Mouse (Mus musculus) neural tube, embryonic 12.5 days (tissue): ENCODE measurements around the gene Tmem179b. TPM values are rescaled to one million over a fixed set of nuclear protein-coding genes. Genes with fewer than 3 reads are reported as not detected.
A peak's percentile ranks its signal among the peaks of the same experiment; 100 is the strongest.

ENCODE experiments used
- ATAC-seq: fragments of 200-750 bp; cut with Nextera tagmentation; 2 replicates; pipeline ENCODE4 v1.8.0; 2017; ENCODE audit warnings: low read depth, mild to moderate bottlenecking, moderate TSS enrichment, moderate library complexity; ENCODE audit not compliant: low FRiP score
- H3K27ac ChIP-seq: fragments of 300-500 bp; sonication (generic); 2 replicates; pipeline ENCODE4 v1.5.1; 2016
- H3K27me3 ChIP-seq: fragments of 300-500 bp; sonication (generic); replicated peaks from 2 replicates; pipeline ENCODE4 v1.6.1; 2016; ENCODE audit warnings: mild to moderate bottlenecking
- H3K36me3 ChIP-seq: fragments of 300-500 bp; sonication (generic); 2 replicates; pipeline ENCODE4 v1.6.1; 2016; ENCODE audit warnings: mild to moderate bottlenecking
- H3K4me1 ChIP-seq: fragments of 300-500 bp; sonication (generic); 2 replicates; pipeline ENCODE4 v1.6.1; 2016
- H3K4me2 ChIP-seq: fragments of 300-500 bp; sonication (generic); replicated peaks from 2 replicates; pipeline ENCODE4 v1.6.1; 2016; ENCODE audit warnings: mild to moderate bottlenecking
- H3K4me3 ChIP-seq: fragments of 300-500 bp; sonication (generic); 2 replicates; pipeline ENCODE4 v1.5.1; 2016
- H3K9ac ChIP-seq: fragments of 300-500 bp; sonication (generic); 2 replicates; pipeline ENCODE4 v1.6.1; 2016; ENCODE audit warnings: mild to moderate bottlenecking
- H3K9me3 ChIP-seq: fragments of 300-500 bp; sonication (generic); 2 replicates; pipeline ENCODE4 v1.6.1; 2016; ENCODE audit warnings: mild to moderate bottlenecking
- WGBS: fragments of 180-500 bp; shearing (Covaris S2); methylation state at CpG from one replicate; pipeline ENCODE4 v1.1.7; 2016; 5-methylcytosine and 5-hydroxymethylcytosine counted together
- polyA plus RNA-seq: library from polyadenylated mRNA; unstranded; fragments of >200 nt; fragmentation: Nextera tagmentation; extraction: Ambion mirVana; gene quantifications from 2 replicates; pipeline ENCODE4 v1.2.1, GENCODE M21; 2016

The Tmem179b gene
- polyA plus RNA-seq, 1 experiment from 2014 or later: 39.0 TPM

GRCm38 (mm10) chr19:8772996-8773395 is 1.3 kb downstream of the Tmem179b start:
- peaks cover 41% of the 10 kb centered on the region for H3K36me3 ChIP-seq
- WGBS: 85% methylated on average over 5 of the region's 5 CpGs
- no peak overlapping the region for H3K27ac ChIP-seq

GRCm38 (mm10) chr19:8770567-8771270 is 3.5 kb downstream of the Tmem179b start, which contains the start of gene Tmem223:
Gene Tmem223, plus strand, starts transcription at chr19:8770996.
- Histone ChIP-seq H3K9me3 (0 out of 2 replicates have a peak, but pooled peaks cover 2% of the 10 kb centered on the region), H3K4me1 (peaks cover 32% of the 10 kb centered on the region), H3K36me3 (peaks cover 63% of the 10 kb centered on the region), H3K9ac (peak within 1 kb of the TSS; percentile 94), H3K4me3 (peak within 1 kb of the TSS; percentile 79), H3K27ac (peak within 1 kb of the TSS; percentile 60; the same call in 1 of the 2 replicates), H3K27me3 (no peaks in the 10 kb centered on the region), H3K4me2 (peak within 1 kb of the TSS; percentile 64)
- 0 out of 2 replicates have a peak, but pooled peaks have one; percentile 12 for ATAC-seq
- WGBS: 22% methylated on average over 29 of the region's 29 CpGs

More at GRCm38 (mm10) chr19:8772996-8773395, 1.3 kb downstream of the Tmem179b start:
- H3K9ac ChIP-seq: no peak overlapping the region
- H3K4me1 ChIP-seq: peaks cover 33% of the 10 kb centered on the region
- H3K27me3 ChIP-seq: no peaks in the 10 kb centered on the region
- H3K9me3 ChIP-seq: no peaks in the 10 kb centered on the region
- peak overlapping the region; percentile 94 for H3K4me2 ChIP-seq
- no peak for ATAC-seq
- H3K4me3 ChIP-seq: peak overlapping the region; percentile 72

- no peak overlapping the region for H3K9ac ChIP-seq
- no peak overlapping the region for H3K4me2 ChIP-seq
- no peaks in the 10 kb centered on the region for H3K27me3 ChIP-seq
- 96% methylated on average over 9 of the region's 9 CpGs for WGBS
- no peak for ATAC-seq
- H3K9me3 ChIP-seq: peaks cover 14% of the 10 kb centered on the region; the same call in 1 of the 2 replicates
- H3K27ac ChIP-seq: no peak overlapping the region
- H3K4me3 ChIP-seq: no peak overlapping the region
- peaks cover 84% of the 10 kb centered on the region for H3K36me3 ChIP-seq
- peaks cover 4% of the 10 kb centered on the region; the same call in 1 of the 2 replicates for H3K4me1 ChIP-seq
Observed at GRCm38 (mm10) chr19:8765562-8765961, 8.7 kb downstream of the Tmem179b start.

GRCm38 (mm10) chr19:8763276-8763675 is 11.0 kb downstream of the Tmem179b start:
- Histone ChIP-seq H3K4me3 (no peak overlapping the region), H3K27ac (no peak overlapping the region), H3K27me3 (no peaks in the 10 kb centered on the region), H3K4me1 (peaks cover 8% of the 10 kb centered on the region), H3K4me2 (no peak overlapping the region), H3K9me3 (peaks cover 14% of the 10 kb centered on the region; the same call in 1 of the 2 replicates), H3K36me3 (peaks cover 63% of the 10 kb centered on the region), H3K9ac (no peak overlapping the region)
- 93% methylated on average over 4 of the region's 4 CpGs for WGBS
- no peak for ATAC-seq

- Histone ChIP-seq H3K9me3 (peaks cover 13% of the 10 kb centered on the region; the same call in 1 of the 2 replicates), H3K4me2 (no peak overlapping the region), H3K27ac (no peak overlapping the region), H3K4me1 (peaks cover 18% of the 10 kb centered on the region), H3K27me3 (no peaks in the 10 kb centered on the region), H3K4me3 (no peak overlapping the region), H3K9ac (no peak overlapping the region), H3K36me3 (peaks cover 39% of the 10 kb centered on the region)
- ATAC-seq: no peak
- WGBS: 84% methylated on average over 2 of the region's 2 CpGs
Observed at GRCm38 (mm10) chr19:8760757-8761156, 13.5 kb downstream of the Tmem179b start.

GRCm38 (mm10) chr19:8758899-8759298 is 15.4 kb downstream of the Tmem179b start:
- ATAC-seq: no peak
- H3K9ac ChIP-seq: no peak overlapping the region
- 94% methylated on average over 2 of the region's 2 CpGs for WGBS
- H3K27me3 ChIP-seq: no peaks in the 10 kb centered on the region
- H3K27ac ChIP-seq: no peak overlapping the region
- H3K4me2 ChIP-seq: peak overlapping the region; percentile 77; the same call in 1 of the 2 replicates
- H3K4me1 ChIP-seq: peaks cover 19% of the 10 kb centered on the region
- no peaks in the 10 kb centered on the region for H3K9me3 ChIP-seq
- no peak overlapping the region for H3K4me3 ChIP-seq
- H3K36me3 ChIP-seq: peaks cover 35% of the 10 kb centered on the region

- WGBS: 8% methylated on average over 14 of the region's 14 CpGs
- Histone ChIP-seq H3K9ac (peak overlapping the region; percentile 96), H3K4me3 (peak overlapping the region; percentile 96), H3K27me3 (no peaks in the 10 kb centered on the region), H3K27ac (no peak overlapping the region; the same call in 1 of the 2 replicates), H3K36me3 (peaks cover 31% of the 10 kb centered on the region), H3K9me3 (no peaks in the 10 kb centered on the region), H3K4me1 (peaks cover 19% of the 10 kb centered on the region), H3K4me2 (peak overlapping the region; percentile 77)
- no peak for ATAC-seq
Observed at GRCm38 (mm10) chr19:8757471-8757998, 16.7 kb downstream of the Tmem179b start.

- Histone ChIP-seq H3K9ac (peak within 1 kb of the TSS; percentile 96), H3K4me3 (peak within 1 kb of the TSS; percentile 96), H3K27ac (peak within 1 kb of the TSS; percentile 80), H3K27me3 (no peaks in the 10 kb centered on the region), H3K4me2 (peak within 1 kb of the TSS; percentile 77), H3K9me3 (no peaks in the 10 kb centered on the region), H3K4me1 (peaks cover 19% of the 10 kb centered on the region), H3K36me3 (peaks cover 31% of the 10 kb centered on the region)
- 1% methylated on average over 74 of the region's 75 CpGs for WGBS
- peak; percentile 95 for ATAC-seq
Observed at GRCm38 (mm10) chr19:8756635-8757387, 17.5 kb downstream of the Tmem179b start, which contains the start of gene Nxf1. Gene Nxf1, plus strand, starts transcription at chr19:8757073.

GRCm38 (mm10) chr19:8755652-8756051 is 18.6 kb downstream of the Tmem179b start:
- Histone ChIP-seq H3K4me2 (peak overlapping the region; percentile 77), H3K9ac (no peak overlapping the region), H3K4me3 (no peak overlapping the region), H3K27ac (no peak overlapping the region), H3K27me3 (no peaks in the 10 kb centered on the region), H3K4me1 (peaks cover 19% of the 10 kb centered on the region), H3K9me3 (no peaks in the 10 kb centered on the region), H3K36me3 (peaks cover 41% of the 10 kb centered on the region)
- WGBS: 78% methylated on average over 3 of the region's 3 CpGs
- ATAC-seq: no peak

- Histone ChIP-seq H3K36me3 (peaks cover 82% of the 10 kb centered on the region), H3K4me1 (peaks cover 6% of the 10 kb centered on the region), H3K9me3 (no peaks in the 10 kb centered on the region), H3K27me3 (no peaks in the 10 kb centered on the region), H3K27ac (no peak overlapping the region), H3K9ac (no peak overlapping the region), H3K4me3 (no peak overlapping the region), H3K4me2 (no peak overlapping the region)
- WGBS: 71% methylated on average over 2 of the region's 2 CpGs
- no peak for ATAC-seq
Observed at GRCm38 (mm10) chr19:8747368-8747767, 26.9 kb downstream of the Tmem179b start.

GRCm38 (mm10) chr19:8745382-8745781 is 28.9 kb downstream of the Tmem179b start:
- ATAC-seq: no peak
- Histone ChIP-seq H3K9ac (no peak overlapping the region), H3K27me3 (no peaks in the 10 kb centered on the region), H3K4me3 (no peak overlapping the region), H3K9me3 (no peaks in the 10 kb centered on the region), H3K4me1 (peaks cover 17% of the 10 kb centered on the region), H3K27ac (no peak overlapping the region), H3K36me3 (peaks cover 68% of the 10 kb centered on the region), H3K4me2 (no peak overlapping the region)
- WGBS: 98% methylated on average over 1 of the region's 1 CpGs

GRCm38 (mm10) chr19:8742176-8742575 is 32.1 kb downstream of the Tmem179b start:
- Histone ChIP-seq H3K4me3 (peak overlapping the region; percentile 76), H3K4me1 (peaks cover 19% of the 10 kb centered on the region), H3K4me2 (peak overlapping the region; percentile 89), H3K36me3 (peaks cover 63% of the 10 kb centered on the region), H3K9me3 (no peaks in the 10 kb centered on the region), H3K27ac (no peak overlapping the region), H3K9ac (peak overlapping the region; percentile 83), H3K27me3 (no peaks in the 10 kb centered on the region)
- ATAC-seq: no peak
- 24% methylated on average over 14 of the region's 14 CpGs for WGBS
